Mouse (Mus musculus): ENCODE measurements at regions not wholly inside any gene's neighbourhood (a gene's known extent, or its start where the extent isn't known, plus 50 kb on each side); places are given as distances from the start of the nearest gene placed in this dataset.

GRCm38 (mm10) chr4:95247977-95248376 is 196.0 kb upstream of the Jun start:
- peak; percentile 7 for DNase-seq

- DNase-seq = no peak
These were observed 197.0 kb upstream of the Jun start for GRCm38 (mm10) chr4:95249031-95249430.

- DNase-seq = no peak
These were observed 198.1 kb upstream of the Jun start for GRCm38 (mm10) chr4:95250083-95250482.

GRCm38 (mm10) chr4:95269766-95270165 is 217.7 kb upstream of the Jun start:
- DNase-seq = no peak

GRCm38 (mm10) chr4:95270389-95270788 is 218.4 kb upstream of the Jun start:
- no peak for DNase-seq

GRCm38 (mm10) chr4:95276231-95276630 is 224.2 kb upstream of the Jun start:
- DNase-seq = peak; percentile 49

- peak; percentile 23 for DNase-seq
These were observed 226.1 kb upstream of the Jun start for GRCm38 (mm10) chr4:95277989-95278713.

GRCm38 (mm10) chr4:95278714-95279095 is 226.7 kb upstream of the Jun start:
- DNase-seq = peak; percentile 53

- DNase-seq = no peak
These were observed 227.2 kb upstream of the Jun start for GRCm38 (mm10) chr4:95279200-95279599.

GRCm38 (mm10) chr4:95282083-95282482 is 230.1 kb upstream of the Jun start:
- DNase-seq = no peak

- DNase-seq = peak; percentile 9
These were observed 231.8 kb upstream of the Jun start for GRCm38 (mm10) chr4:95283789-95284188.

GRCm38 (mm10) chr4:95284192-95284591 is 232.2 kb upstream of the Jun start:
- no peak for DNase-seq

GRCm38 (mm10) chr4:95284696-95285095 is 232.7 kb upstream of the Jun start:
- no peak for DNase-seq

- peak; percentile 39 for DNase-seq
These were observed 238.3 kb upstream of the Jun start for GRCm38 (mm10) chr4:95290321-95290720.

GRCm38 (mm10) chr4:95294110-95294509 is 242.1 kb upstream of the Jun start:
- DNase-seq = no peak

- DNase-seq = no peak
These were observed 249.9 kb upstream of the Jun start for GRCm38 (mm10) chr4:95301907-95302306.

- DNase-seq = peak; percentile 54
These were observed 251.3 kb upstream of the Jun start for GRCm38 (mm10) chr4:95303337-95303736.

- DNase-seq = no peak
These were observed 252.0 kb upstream of the Jun start for GRCm38 (mm10) chr4:95304006-95304405.

- DNase-seq = no peak
These were observed 250.2 kb upstream of the Fggy start for GRCm38 (mm10) chr4:95307134-95307533.

GRCm38 (mm10) chr4:95308469-95308895 is 248.8 kb upstream of the Fggy start:
- DNase-seq = no peak

- DNase-seq = peak; percentile 19
These were observed 246.9 kb upstream of the Fggy start for GRCm38 (mm10) chr4:95310410-95310809.

GRCm38 (mm10) chr4:95317821-95318290 is 239.5 kb upstream of the Fggy start:
- DNase-seq = peak; percentile 80

- DNase-seq = no peak
These were observed 238.7 kb upstream of the Fggy start for GRCm38 (mm10) chr4:95318561-95318960.

- no peak for DNase-seq
These were observed 238.3 kb upstream of the Fggy start for GRCm38 (mm10) chr4:95319036-95319435.

- no peak for DNase-seq
These were observed 231.4 kb upstream of the Fggy start for GRCm38 (mm10) chr4:95325861-95326260.

Measured in lung, postnatal 14 days (tissue).